10 mouse cellular contexts compared by ENCODE assay signal in genomic region chr13:104939856-104940255, GRCm38 (mm10).
DNase-seq lines count a peak whose midpoint lies in the region; ATAC-seq and TF ChIP-seq lines count a peak whose summit lies in the region.
"Had no signal": no experiment of that assay in that cellular context is flagged by ENCODE, and none has a peak within 500 bp of the region (broad histone marks: within the 10 kb centered on the region; RNA-seq: fewer than 3 reads in every experiment).

No protein-coding gene starts in this region.

- ATAC-seq in midbrain, postnatal 0 days (ENCODE audit: low FRiP score): no peak

- H3K4me3 ChIP-seq in ES-E14 (ENCODE audit: insufficient read depth in 1 of 2, low read depth in 1 of 2, low read length in 2 of 2, poor library complexity in 1 of 2, severe bottlenecking in 1 of 2): no peak overlapping the region
- H3K4me3 ChIP-seq in layer of hippocampus, adult 2 months: peak overlapping the region; percentile 1; the same call in 1 of the 2 replicates
- H3K4me3 ChIP-seq in midbrain, postnatal 0 days (ENCODE audit: low read depth, low read length): no peak overlapping the region
- H3K4me3 ChIP-seq: erythroblast, embryonic 14.5 days; megakaryocyte, embryonic 14.5 days had no signal

- TF ChIP-seq CTCF in layer of hippocampus, adult 2 months (conservative IDR thresholded peaks at IDR 0.05): peak; percentile 96
- peak; percentile 95 for TF ChIP-seq CTCF in midbrain, postnatal 0 days (IDR thresholded peaks at IDR 0.05)

- no peak overlapping the region for H3K27ac ChIP-seq in ES-E14 (ENCODE audit: insufficient read depth, low read depth, low read length, poor library complexity, severe bottlenecking)
- H3K27ac ChIP-seq in layer of hippocampus, adult 2 months: peak overlapping the region; percentile 37
- H3K27ac ChIP-seq in midbrain, postnatal 0 days (ENCODE audit: low read depth, low read length): no peak overlapping the region

- no peak overlapping the region for H3K4me2 ChIP-seq in midbrain, postnatal 0 days (ENCODE audit: low read depth, low read length, poor library complexity, severe bottlenecking)

- H3K27me3 ChIP-seq in midbrain, postnatal 0 days (ENCODE audit: insufficient read depth, low read length): peaks cover 2% of the 10 kb centered on the region; the same call in 1 of the 2 replicates

- H3K9ac ChIP-seq in ES-E14 (ENCODE audit: insufficient read depth, low read depth, low read length, poor library complexity, severe bottlenecking): no peak overlapping the region
- H3K9ac ChIP-seq in midbrain, postnatal 0 days (replicated peaks; ENCODE audit: low read length, poor library complexity, severe bottlenecking): no peak overlapping the region

- peak; percentile 72 for DNase-seq in layer of hippocampus, adult 11-12 months (ENCODE audit: low spot score)
- no peak for DNase-seq in layer of hippocampus, adult 9-10 months (ENCODE audit: low spot score)
- DNase-seq in ES-E14 (ENCODE audit: low read depth, low spot score): peak; percentile 74
- peak; percentile 64 for DNase-seq in c-Kit-positive CD71-positive TER-119-negative erythroid progenitor cells, embryonic 14.5 days (ENCODE audit: low read depth)
- DNase-seq in frontal cortex, postnatal 25 days (ENCODE audit: low spot score in 2 of 2): peak; percentile 56 to 66
- peak; percentile 50 to 84 for DNase-seq in layer of hippocampus, adult 2 months (ENCODE audit: low spot score in 2 of 2)
- peak; percentile 77 for DNase-seq in midbrain, postnatal 0 days (ENCODE audit: low spot score)
- no peak for DNase-seq in Muller cell, postnatal 12 days (ENCODE audit: inconsistent ontology term)

- 7% methylated on average over 4 of the region's 4 CpGs for WGBS in midbrain, postnatal 0 days

- no peaks in the 10 kb centered on the region for H3K9me3 ChIP-seq in ES-E14 (ENCODE audit: control insufficient read depth, insufficient read depth, low read depth, low read length)
- H3K9me3 ChIP-seq in midbrain, postnatal 0 days (ENCODE audit: low read length): no peaks in the 10 kb centered on the region

- H3K36me3 ChIP-seq in ES-E14 (ENCODE audit: control insufficient read depth, insufficient read depth, low read length, poor library complexity, severe bottlenecking): no peaks in the 10 kb centered on the region
- no peaks in the 10 kb centered on the region for H3K36me3 ChIP-seq in midbrain, postnatal 0 days (ENCODE audit: insufficient read depth, low read length)

- H3K4me1 ChIP-seq in ES-E14 (ENCODE audit: control insufficient read depth in 2 of 2, insufficient read depth in 2 of 2, low read length in 2 of 2, poor library complexity in 1 of 2): peaks cover 2 to 4% of the 10 kb centered on the region in 2 experiments; a peak in 1 of 4 replicates
- H3K4me1 ChIP-seq in midbrain, postnatal 0 days (ENCODE audit: insufficient read depth, low read length): no peaks in the 10 kb centered on the region

- in situ Hi-C loops in ES-E14 (cut with MboI; ENCODE audit: low sequenced_read_pairs in 2 of 2, unreplicated experiment in 2 of 2): loop anchor here in 1 of 2 experiments (10.0 kb wide), 2 partner anchors 125 to 435 kb away; partner anchors contain the start of gene Cwc27

TF ChIP-seq in ES-E14, 5 proteins besides CTCF, POLR2A, EP300 and RAD21:
- TF ChIP-seq ZC3H11A (IDR thresholded peaks at IDR 0.05; ENCODE audit: borderline replicate concordance, low read depth, low read length): peak; percentile 95
- no peak for TF ChIP-seq HCFC1 (IDR thresholded peaks at IDR 0.05; ENCODE audit: borderline replicate concordance, insufficient read depth, low read length)

Comparison
In these comparisons a context has a peak if more than half of its experiments do, and no peak if none do; other contexts are left out.
1. DNase-seq: peak in layer of hippocampus, adult 11-12 months (single experiment), ES-E14 (single experiment), c-Kit-positive CD71-positive TER-119-negative erythroid progenitor cells, embryonic 14.5 days (single experiment), frontal cortex, postnatal 25 days (2 of 2), layer of hippocampus, adult 2 months (2 of 2) and midbrain, postnatal 0 days (single experiment); none in layer of hippocampus, adult 9-10 months (single experiment) and Muller cell, postnatal 12 days (single experiment).